Mouse (Mus musculus) liver, embryonic 16.5 days (tissue): ENCODE measurements around the gene C130074G19Rik. TPM values are rescaled to one million over a fixed set of nuclear protein-coding genes. Genes with fewer than 3 reads are reported as not detected.

ENCODE experiments used
- microRNA counts: library from miRNA; unstranded; fragments of <30 nt; microRNA quantifications from one replicate; lab custom pipeline; 2016
- microRNA-seq: library from miRNA; unstranded; fragments of <30 nt; microRNA quantifications from one replicate; pipeline ENCODE4, GENCODE M21; 2016
- polyA plus RNA-seq: library from polyadenylated mRNA; unstranded; fragments of >200 nt; fragmentation: Nextera tagmentation; extraction: Ambion mirVana; gene quantifications from 2 replicates; pipeline ENCODE4 v1.2.1, GENCODE M21; 2015

C130074G19Rik gene
- polyA plus RNA-seq, 1 experiment from 2014 or later, result 1.9 TPM

MicroRNAs within 50 kb of the gene (microRNA counts, 519-probe panel; counts per million panel counts)
- 3,077 counts per million, percentile 84 among the panel's probes with 10 or more counts for microRNA mmu-miR-1981 (lab: Ali Mortazavi, UCI)

Small RNA genes within 50 kb of the gene (microRNA-seq; reads per million reads assigned to microRNA genes)
- 299 reads per million, percentile 64 among the genes with 10 or more reads in this experiment for gene Mir1981

Other genes starting within 250 kb of the C130074G19Rik start
- gene Hlx, start 150.6 kb downstream of the C130074G19Rik start, polyA plus RNA-seq, result 5.1 and 6.5 TPM in 2 replicates
- gene Marc1, start 71.9 kb downstream of the C130074G19Rik start, polyA plus RNA-seq, result 42.6 and 42.9 TPM in 2 replicates
- gene Marc2, start 36.8 kb downstream of the C130074G19Rik start, polyA plus RNA-seq, result 222 and 226 TPM in 2 replicates
- gene Mark1, start 116.4 kb upstream of the C130074G19Rik start, polyA plus RNA-seq, result 0.09 and 0.22 TPM in 2 replicates